Mouse (Mus musculus) erythroblast, embryonic 14.5 days (primary cell): ENCODE measurements around the gene Tex30.

Source experiments
- GATA1 ChIP-seq: IDR thresholded peaks from 2 replicates; pipeline ENCODE4 v1.6.1; 2012; ENCODE audit warnings: low read length, inconsistent platforms, mixed read lengths
- TAL1 ChIP-seq: IDR thresholded peaks from 3 replicates; pipeline ENCODE4 v1.6.1; 2012; ENCODE audit warnings: low read length, inconsistent platforms, mixed read lengths

- no peak for TF ChIP-seq GATA1
- no peak for TF ChIP-seq TAL1
These were observed 46.5 kb upstream of the Tex30 start for GRCm38 (mm10) chr1:44148706-44149105.
